Mouse (Mus musculus) small intestine, adult 2 months (tissue): ENCODE data around the gene 6330403K07Rik.

ENCODE experiments used
- CTCF ChIP-seq: fragments of 200-500 bp; IDR thresholded peaks from 2 replicates; pipeline ENCODE4 v1.5.1; 2012; ENCODE audit warnings: low read depth, mild to moderate bottlenecking, control low read depth, inconsistent platforms, low read length, moderate library complexity, mixed read lengths; ENCODE audit not compliant: insufficient replicate concordance, insufficient read length; ENCODE audit errors: extremely low read depth
- POLR2A ChIP-seq: fragments of 200-500 bp; IDR thresholded peaks from 2 replicates; pipeline ENCODE4 v1.6.1; 2012; ENCODE audit warnings: low read depth, mild to moderate bottlenecking, control low read depth, inconsistent platforms, low read length, moderate library complexity

- no peak for TF ChIP-seq CTCF
- TF ChIP-seq POLR2A = no peak
These were observed 1.2 kb downstream of the 6330403K07Rik start for GRCm38 (mm10) chr11:71032070-71032469.
